Mouse (Mus musculus): ENCODE results near the gene Eid3. TPM values are rescaled to one million over a fixed set of nuclear protein-coding genes. Genes with fewer than 3 reads are reported as not detected.

Eid3 gene
- polyA plus RNA-seq, 1 experiment: 0.61 TPM

DNA sequence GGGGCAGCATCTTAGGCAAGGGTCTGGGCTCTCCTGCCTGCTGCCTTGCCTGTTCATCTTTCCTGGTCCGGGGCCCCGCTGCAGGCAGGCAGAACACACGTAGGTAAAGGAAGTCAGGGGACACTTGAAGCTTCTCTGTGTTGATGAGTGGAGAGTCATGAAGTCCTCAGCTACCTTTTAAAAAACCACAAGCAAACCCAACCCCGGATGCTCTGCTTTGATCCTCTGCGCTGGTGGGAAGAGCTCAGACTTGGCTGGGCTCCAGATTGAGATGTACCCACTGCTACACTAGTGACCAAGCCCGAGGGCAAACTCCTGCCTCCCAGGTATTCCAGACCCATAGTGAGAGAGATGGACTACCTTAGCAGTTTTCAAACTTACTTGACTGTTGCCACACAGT is 20.9 kb downstream of the Eid3 start:
- H3K4me3 ChIP-seq (ENCODE audit: insufficient read depth, low read length): no peak overlapping the region
- no peak for TF ChIP-seq POLR2A (IDR thresholded peaks at IDR 0.05; ENCODE audit: extremely low read depth, insufficient read depth, low read length)
- TF ChIP-seq CTCF (IDR thresholded peaks at IDR 0.05; ENCODE audit: extremely low read depth, insufficient read depth, low read length): no peak

DNA sequence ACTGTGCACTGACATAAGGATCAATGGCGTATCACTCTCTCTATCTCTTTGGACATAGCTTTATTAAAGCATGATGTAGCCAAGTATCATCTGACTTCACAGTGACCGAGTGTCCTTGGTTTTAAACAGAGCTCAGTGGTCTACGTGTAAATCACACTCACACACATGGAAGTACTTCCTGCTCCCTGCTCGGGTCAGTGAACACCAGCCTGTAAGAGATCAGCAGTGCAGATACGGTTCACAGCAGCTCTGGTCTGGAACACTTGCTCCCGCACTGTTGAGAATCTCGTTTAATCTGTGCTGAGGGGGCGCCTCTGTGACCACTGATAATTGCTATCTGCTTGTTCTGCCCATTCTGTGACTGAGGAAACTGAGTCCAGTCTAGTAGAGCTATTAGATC is 22.1 kb downstream of the Eid3 start:
- TF ChIP-seq CTCF (IDR thresholded peaks at IDR 0.05; ENCODE audit: extremely low read depth, insufficient read depth, low read length) (no peak), POLR2A (IDR thresholded peaks at IDR 0.05; ENCODE audit: extremely low read depth, insufficient read depth, low read length) (no peak)
- Histone ChIP-seq H3K4me3 (ENCODE audit: insufficient read depth, low read length) (no peak overlapping the region), H3K4me1 (ENCODE audit: control insufficient read depth, insufficient read depth, low read length) (no peaks in the 10 kb centered on the region), H3K27ac (ENCODE audit: insufficient read depth, low read length) (no peak overlapping the region)

More for the DNA sequence above, 20.9 kb downstream of the Eid3 start:
- Histone ChIP-seq H3K4me1 (ENCODE audit: control insufficient read depth, insufficient read depth, low read length) (no peaks in the 10 kb centered on the region), H3K27ac (ENCODE audit: insufficient read depth, low read length) (no peak overlapping the region)

DNA sequence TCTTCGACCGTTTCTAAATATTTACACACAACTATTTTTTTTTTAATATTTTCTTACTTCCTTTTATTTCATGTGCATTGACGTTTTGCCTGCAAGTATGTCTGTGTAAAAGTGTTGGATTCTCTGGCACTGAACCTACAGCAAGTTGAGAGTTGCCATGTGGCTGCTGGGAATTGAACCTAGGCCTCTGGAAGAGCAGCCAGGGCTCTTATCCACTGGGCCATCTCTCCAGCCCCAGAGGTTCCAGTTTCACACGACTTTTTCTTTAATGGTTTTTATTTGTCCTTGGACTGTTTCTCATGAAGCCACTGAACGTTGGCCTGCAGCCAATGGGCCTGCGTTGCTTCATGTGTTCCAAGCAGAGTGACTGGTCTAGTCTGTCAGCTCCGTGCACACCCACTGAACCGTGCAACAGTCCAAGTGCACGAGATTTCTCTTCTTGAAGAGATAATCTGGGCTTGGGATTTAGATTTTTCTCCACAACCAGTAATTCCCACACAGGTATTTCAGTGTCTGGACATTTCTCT is 23.1 kb downstream of the Eid3 start:
- H3K4me1 ChIP-seq (ENCODE audit: control insufficient read depth, insufficient read depth, low read length): no peaks in the 10 kb centered on the region
- H3K4me3 ChIP-seq (ENCODE audit: insufficient read depth, low read length): no peak overlapping the region
- no peak overlapping the region for H3K27ac ChIP-seq (ENCODE audit: insufficient read depth, low read length)
- TF ChIP-seq CTCF (IDR thresholded peaks at IDR 0.05; ENCODE audit: extremely low read depth, insufficient read depth, low read length): no peak
- no peak for TF ChIP-seq POLR2A (IDR thresholded peaks at IDR 0.05; ENCODE audit: extremely low read depth, insufficient read depth, low read length)

DNA sequence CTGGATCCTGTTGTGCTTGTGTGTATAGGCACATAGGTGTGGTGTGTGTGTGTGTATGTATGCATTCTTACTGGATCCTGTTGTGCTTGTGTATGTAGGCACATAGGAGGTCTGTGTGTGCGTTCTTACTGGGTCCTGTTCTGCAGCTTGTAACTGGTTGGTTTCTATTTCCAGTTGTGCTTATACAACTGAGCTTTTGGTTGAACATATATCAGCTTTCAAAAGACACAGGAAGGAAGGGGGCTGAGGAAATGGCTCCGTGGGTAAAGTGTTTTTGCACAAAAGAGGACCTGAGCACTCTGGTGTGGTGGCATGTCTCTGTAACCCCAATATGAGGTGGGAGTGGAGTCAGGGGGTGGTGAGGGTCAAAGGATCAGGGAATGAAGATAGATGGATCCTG is 24.5 kb downstream of the Eid3 start:
- Histone ChIP-seq H3K4me3 (ENCODE audit: insufficient read depth, low read length) (no peak overlapping the region), H3K27ac (ENCODE audit: insufficient read depth, low read length) (no peak overlapping the region), H3K4me1 (ENCODE audit: control insufficient read depth, insufficient read depth, low read length) (no peaks in the 10 kb centered on the region)
- TF ChIP-seq POLR2A (IDR thresholded peaks at IDR 0.05; ENCODE audit: extremely low read depth, insufficient read depth, low read length) (no peak), CTCF (IDR thresholded peaks at IDR 0.05; ENCODE audit: extremely low read depth, insufficient read depth, low read length) (no peak)

DNA sequence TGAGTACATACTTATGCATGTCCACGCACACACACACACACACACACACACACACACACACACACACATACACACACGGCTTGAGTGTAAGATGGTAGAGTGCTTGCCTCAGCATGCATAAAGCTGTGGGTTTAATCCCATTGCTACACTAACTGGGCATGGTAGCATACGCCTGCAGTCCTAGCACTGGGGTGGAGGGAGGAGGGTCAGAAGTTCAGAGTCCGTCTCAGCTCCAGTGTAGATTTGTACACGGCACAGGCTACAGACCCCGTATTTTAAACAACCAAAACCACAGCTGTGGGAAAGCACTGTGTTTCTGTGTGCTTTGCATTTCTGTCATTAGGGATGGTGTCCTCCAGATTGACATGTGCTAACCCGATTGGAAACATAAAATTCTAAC is 25.0 kb downstream of the Eid3 start:
- no peak overlapping the region for H3K4me3 ChIP-seq (ENCODE audit: insufficient read depth, low read length)
- no peaks in the 10 kb centered on the region for H3K4me1 ChIP-seq (ENCODE audit: control insufficient read depth, insufficient read depth, low read length)
- TF ChIP-seq POLR2A (IDR thresholded peaks at IDR 0.05; ENCODE audit: extremely low read depth, insufficient read depth, low read length) (no peak), CTCF (IDR thresholded peaks at IDR 0.05; ENCODE audit: extremely low read depth, insufficient read depth, low read length) (no peak)
- no peak overlapping the region for H3K27ac ChIP-seq (ENCODE audit: insufficient read depth, low read length)

DNA sequence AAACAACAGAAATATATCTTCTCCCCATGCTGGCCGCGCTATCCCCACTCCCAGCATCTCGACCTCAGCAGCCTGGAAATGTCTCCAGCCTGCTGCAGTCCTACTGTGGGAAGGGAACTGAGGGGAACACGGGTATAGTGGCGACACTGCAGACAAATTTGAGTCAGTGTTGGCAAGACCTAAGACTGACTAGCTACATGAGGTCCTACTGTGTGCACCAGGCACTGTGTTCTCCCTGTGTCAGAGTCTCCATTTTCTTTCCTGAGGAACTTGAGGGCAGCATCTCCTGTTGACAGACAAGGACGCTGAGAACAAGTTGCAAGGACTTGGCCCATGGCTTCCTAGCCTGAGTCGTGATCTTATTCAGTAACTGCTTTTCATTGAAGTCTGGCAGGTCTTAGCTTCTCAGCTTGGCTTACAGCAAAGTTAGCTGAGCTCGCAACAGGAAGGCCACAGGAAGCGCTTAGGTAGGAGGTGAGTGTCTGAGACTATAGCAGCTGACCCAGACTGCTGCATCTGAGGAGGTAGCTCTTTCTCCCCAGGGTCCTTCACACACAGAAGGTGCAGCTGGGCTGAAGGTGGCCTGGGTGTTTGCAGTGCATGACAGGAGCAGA is 26.1 kb downstream of the Eid3 start:
- no peaks in the 10 kb centered on the region for H3K4me1 ChIP-seq (ENCODE audit: control insufficient read depth, insufficient read depth, low read length)
- no peak for TF ChIP-seq CTCF (IDR thresholded peaks at IDR 0.05; ENCODE audit: extremely low read depth, insufficient read depth, low read length)
- no peak for TF ChIP-seq POLR2A (IDR thresholded peaks at IDR 0.05; ENCODE audit: extremely low read depth, insufficient read depth, low read length)
- H3K27ac ChIP-seq (ENCODE audit: insufficient read depth, low read length): no peak overlapping the region
- no peak overlapping the region for H3K4me3 ChIP-seq (ENCODE audit: insufficient read depth, low read length)

DNA sequence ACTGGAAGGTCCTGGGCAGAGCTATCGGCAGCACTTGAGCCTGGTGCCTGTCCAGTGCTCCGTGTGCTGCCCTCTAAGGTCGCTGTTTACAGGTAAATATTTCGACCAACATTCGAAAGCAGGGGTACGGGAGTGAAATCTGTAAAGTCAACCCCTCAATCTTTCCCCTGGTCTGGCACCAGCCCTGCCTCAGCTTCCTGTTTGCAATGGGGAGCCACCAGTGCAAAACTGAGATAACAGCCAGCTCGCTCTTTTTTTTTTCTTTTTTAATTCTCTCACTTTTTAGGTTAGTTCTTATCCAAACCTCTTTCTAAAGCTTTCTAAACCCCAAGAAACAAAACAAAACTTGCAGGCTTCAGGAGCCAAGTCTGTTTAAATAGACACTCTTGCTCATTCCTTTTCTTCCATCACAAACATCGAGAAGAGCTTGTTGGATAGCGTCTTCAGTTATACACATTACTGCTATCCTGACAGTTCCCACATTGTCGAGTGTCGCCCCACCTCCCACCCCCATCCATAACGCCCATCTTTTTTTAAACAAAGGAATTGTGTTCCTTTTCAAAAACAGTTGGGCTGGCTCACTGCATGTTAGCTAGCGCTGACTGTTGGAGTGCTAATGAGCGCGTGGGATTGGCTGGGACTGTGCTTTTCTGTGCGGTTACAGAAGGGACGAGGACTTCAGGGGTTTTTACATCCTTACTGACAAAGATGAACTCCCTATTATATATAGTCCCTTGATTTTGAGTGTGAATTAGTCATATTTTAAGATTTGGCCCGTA is 27.6 kb downstream of the Eid3 start:
- no peak for TF ChIP-seq CTCF (IDR thresholded peaks at IDR 0.05; ENCODE audit: extremely low read depth, insufficient read depth, low read length)
- no peak for TF ChIP-seq POLR2A (IDR thresholded peaks at IDR 0.05; ENCODE audit: extremely low read depth, insufficient read depth, low read length)
- Histone ChIP-seq H3K4me1 (ENCODE audit: control insufficient read depth, insufficient read depth, low read length) (no peaks in the 10 kb centered on the region), H3K4me3 (ENCODE audit: insufficient read depth, low read length) (no peak overlapping the region), H3K27ac (ENCODE audit: insufficient read depth, low read length) (0 out of 2 replicates have a peak overlapping the region, but pooled peaks have one; percentile 10)

DNA sequence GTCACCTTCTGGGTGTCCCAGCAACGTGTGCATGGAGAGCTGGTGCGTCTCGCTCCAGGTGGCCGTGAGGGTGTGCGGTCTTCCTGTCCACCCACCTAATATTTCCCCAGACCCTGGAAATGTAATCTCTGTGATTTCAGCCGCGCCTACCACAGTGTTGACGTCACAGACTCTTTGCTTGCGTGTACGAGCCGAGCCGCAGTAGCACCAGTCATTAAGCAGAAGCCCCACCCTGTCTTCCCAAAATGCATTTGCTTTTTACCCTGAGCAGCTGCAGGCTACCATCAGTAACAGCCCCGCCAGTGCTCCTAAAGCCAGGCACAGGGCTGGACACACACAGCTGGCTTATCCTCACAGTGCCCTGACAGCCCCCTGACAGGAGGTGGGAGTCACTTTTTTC is 31.5 kb downstream of the Eid3 start:
- H3K27ac ChIP-seq (ENCODE audit: insufficient read depth, low read length): no peak overlapping the region
- H3K4me3 ChIP-seq (ENCODE audit: insufficient read depth, low read length): no peak overlapping the region
- TF ChIP-seq POLR2A (IDR thresholded peaks at IDR 0.05; ENCODE audit: extremely low read depth, insufficient read depth, low read length) (no peak), CTCF (IDR thresholded peaks at IDR 0.05; ENCODE audit: extremely low read depth, insufficient read depth, low read length) (no peak)
- no peaks in the 10 kb centered on the region for H3K4me1 ChIP-seq (ENCODE audit: control insufficient read depth, insufficient read depth, low read length)

DNA sequence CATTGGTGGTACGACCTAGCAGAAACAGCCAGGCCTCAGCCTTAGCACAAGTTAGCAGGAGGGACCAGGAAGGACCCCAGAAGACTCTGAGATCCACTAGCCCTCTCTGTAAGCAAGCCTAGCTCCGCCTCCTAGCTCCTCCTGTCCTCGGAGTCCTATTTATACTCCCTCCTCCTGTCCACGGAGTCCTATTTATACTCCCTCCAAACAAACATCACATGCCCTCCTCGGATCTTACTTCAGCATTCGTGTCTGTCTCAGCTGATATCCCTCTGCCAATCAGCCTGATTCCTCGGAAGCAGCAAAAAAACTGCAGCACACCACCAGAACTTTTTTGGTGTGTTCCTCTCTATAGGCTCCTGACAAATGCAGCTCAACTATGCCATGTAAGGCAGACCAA is 32.5 kb downstream of the Eid3 start:
- H3K27ac ChIP-seq (ENCODE audit: insufficient read depth, low read length): no peak overlapping the region
- H3K4me3 ChIP-seq (ENCODE audit: insufficient read depth, low read length): no peak overlapping the region
- TF ChIP-seq POLR2A (IDR thresholded peaks at IDR 0.05; ENCODE audit: extremely low read depth, insufficient read depth, low read length) (no peak), CTCF (IDR thresholded peaks at IDR 0.05; ENCODE audit: extremely low read depth, insufficient read depth, low read length) (no peak)

More for the DNA sequence above, 32.5 kb downstream of the Eid3 start:
- H3K4me1 ChIP-seq (ENCODE audit: control insufficient read depth, insufficient read depth, low read length): no peaks in the 10 kb centered on the region

Measured in cortical plate, adult 2 months (tissue).